Mouse (Mus musculus) liver, embryonic 14.5 days (tissue): Measurements from ENCODE around the gene Lcp1.

Experiments used
- CTCF ChIP-seq: IDR thresholded peaks from 2 replicates; pipeline ENCODE4 v1.5.1; 2016; ENCODE audit warnings: antibody characterized with exemption, low read depth, control low read depth
- EP300 ChIP-seq: IDR thresholded peaks from 2 replicates; pipeline ENCODE4 v1.6.1; 2016; ENCODE audit warnings: antibody characterized with exemption, low read depth

DNA sequence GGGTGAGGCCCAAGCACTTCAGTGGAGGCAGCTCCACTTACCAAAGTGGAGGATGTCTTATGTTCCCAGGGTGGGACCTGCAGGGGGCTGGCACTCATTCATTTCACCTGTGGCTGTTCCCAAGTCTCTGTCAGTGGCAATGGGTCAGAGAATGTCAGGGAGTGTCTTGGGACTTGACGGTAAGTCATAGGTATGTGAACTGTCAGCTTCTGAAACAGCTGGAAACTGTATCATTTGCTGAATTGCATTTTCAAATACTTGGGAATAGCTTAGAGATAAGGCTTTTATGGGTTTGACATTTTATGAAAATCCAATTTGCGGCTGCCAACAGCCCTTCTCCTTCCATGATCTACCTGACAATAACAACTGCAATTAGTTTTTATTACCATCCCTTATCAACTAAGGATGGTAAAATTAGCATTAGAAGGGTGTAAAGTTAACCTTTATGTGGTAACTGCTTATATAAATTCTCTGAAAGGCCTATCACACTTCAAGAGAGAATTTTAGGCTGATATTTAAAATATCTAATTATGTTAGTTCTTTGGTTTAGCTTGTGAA is 34.8 kb downstream of the Lcp1 start:
- TF ChIP-seq CTCF = no peak
- no peak for TF ChIP-seq EP300
